Mouse (Mus musculus) adrenal gland, postnatal 14 days (tissue): Measurements from ENCODE around the gene Barx1. TPM values are rescaled to one million over a fixed set of nuclear protein-coding genes. Genes with fewer than 3 reads are reported as not detected.

Experiments
- total RNA-seq: library from RNA; stranded (reverse); gene quantifications from 2 replicates; pipeline ENCODE4 v1.2.3, GENCODE M21; 2021

The Barx1 gene
- total RNA-seq, 1 experiment from 2014 or later = not detected

Other genes with a start within 250 kb of the Barx1 start
- 6.7 and 9.1 TPM in 2 replicates for gene Zfp169, start 149.5 kb upstream of the Barx1 start, total RNA-seq
- gene A830005F24Rik, start 149.4 kb upstream of the Barx1 start, total RNA-seq = not detected in 2 replicates
- gene Ptpdc1, start 37.3 kb upstream of the Barx1 start, total RNA-seq = 7.2 and 7.8 TPM in 2 replicates
- 39.4 and 43.0 TPM in 2 replicates for gene Phf2, start 208.1 kb downstream of the Barx1 start, total RNA-seq